Mouse (Mus musculus): ENCODE measurements at regions not wholly inside any gene's neighbourhood (a gene's known extent, or its start where the extent isn't known, plus 50 kb on each side); places are given as distances from the start of the nearest gene placed in this dataset.

- TF ChIP-seq CTCF (IDR thresholded peaks at IDR 0.05; ENCODE audit: borderline replicate concordance, control insufficient read depth, extremely low read depth, insufficient read depth, low read length, poor library complexity) (no peak), POLR2A (IDR thresholded peaks at IDR 0.05; ENCODE audit: control insufficient read depth, extremely low read depth, insufficient read depth, low read length, poor library complexity) (no peak)
Observed at GRCm38 (mm10) chr3:60845293-60845692, 157.3 kb upstream of the P2ry1 start.

Data from thymus, adult 2 months (tissue).